Mouse (Mus musculus) colon, adult 2 months (tissue): Measurements from ENCODE around the gene Rasgef1a. TPM values are rescaled to one million over a fixed set of nuclear protein-coding genes. Genes with fewer than 3 reads are reported as not detected.

Experiments
- polyA plus RNA-seq: library from polyadenylated mRNA; depleted of rRNA; stranded (reverse); fragments of >200 nt; gene quantifications from 2 replicates; pipeline ENCODE4 v1.2.3, GENCODE M21; 2012; rRNA removed

Rasgef1a gene
- 0.38 and 0.61 TPM in 2 replicates for polyA plus RNA-seq

DNA sequence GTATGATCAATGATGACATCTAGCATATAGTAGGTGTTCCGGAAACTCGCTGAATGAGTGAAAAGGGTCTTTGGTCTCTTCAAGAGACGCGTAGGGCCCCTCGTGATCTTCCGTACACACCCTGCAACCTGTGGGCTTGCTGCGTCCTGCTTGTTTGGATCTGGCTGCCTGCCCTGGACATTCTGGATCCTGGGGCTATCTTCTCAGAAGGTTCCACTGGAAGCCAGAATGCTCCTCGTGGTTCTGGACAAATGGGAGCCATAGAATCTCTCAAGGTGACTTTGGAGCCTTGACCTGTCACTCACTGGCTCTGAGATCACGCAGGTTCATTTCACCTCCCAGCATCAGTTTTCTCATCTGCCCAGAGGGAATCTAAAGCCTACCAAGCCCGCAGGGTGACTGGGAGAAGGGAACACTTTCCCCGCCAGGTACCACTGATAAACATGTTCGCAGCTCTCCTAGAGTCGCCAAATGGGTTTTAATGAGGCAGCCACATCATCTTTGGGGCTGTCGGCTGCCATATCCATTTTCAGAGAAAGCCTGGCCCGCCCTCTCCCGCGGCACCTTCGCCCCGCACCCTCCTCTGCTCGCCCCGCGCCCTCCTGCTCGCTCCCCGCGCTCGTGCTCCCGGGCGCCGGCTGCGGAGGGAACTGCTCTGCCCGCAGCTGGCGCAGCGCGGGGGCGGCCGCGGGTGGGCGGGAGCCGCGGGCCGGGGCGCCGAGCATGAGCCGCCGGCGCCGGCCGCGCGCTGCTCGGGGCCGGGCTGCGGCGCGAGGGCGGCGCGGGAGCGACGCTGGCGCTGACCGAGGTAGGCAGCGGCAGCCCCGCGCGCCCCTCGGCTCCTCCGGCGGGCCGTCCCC is at the start of gene Rasgef1a:
Gene Rasgef1a, plus strand, starts transcription at position 683 of the 860 bp plus-strand sequence.

DNA sequence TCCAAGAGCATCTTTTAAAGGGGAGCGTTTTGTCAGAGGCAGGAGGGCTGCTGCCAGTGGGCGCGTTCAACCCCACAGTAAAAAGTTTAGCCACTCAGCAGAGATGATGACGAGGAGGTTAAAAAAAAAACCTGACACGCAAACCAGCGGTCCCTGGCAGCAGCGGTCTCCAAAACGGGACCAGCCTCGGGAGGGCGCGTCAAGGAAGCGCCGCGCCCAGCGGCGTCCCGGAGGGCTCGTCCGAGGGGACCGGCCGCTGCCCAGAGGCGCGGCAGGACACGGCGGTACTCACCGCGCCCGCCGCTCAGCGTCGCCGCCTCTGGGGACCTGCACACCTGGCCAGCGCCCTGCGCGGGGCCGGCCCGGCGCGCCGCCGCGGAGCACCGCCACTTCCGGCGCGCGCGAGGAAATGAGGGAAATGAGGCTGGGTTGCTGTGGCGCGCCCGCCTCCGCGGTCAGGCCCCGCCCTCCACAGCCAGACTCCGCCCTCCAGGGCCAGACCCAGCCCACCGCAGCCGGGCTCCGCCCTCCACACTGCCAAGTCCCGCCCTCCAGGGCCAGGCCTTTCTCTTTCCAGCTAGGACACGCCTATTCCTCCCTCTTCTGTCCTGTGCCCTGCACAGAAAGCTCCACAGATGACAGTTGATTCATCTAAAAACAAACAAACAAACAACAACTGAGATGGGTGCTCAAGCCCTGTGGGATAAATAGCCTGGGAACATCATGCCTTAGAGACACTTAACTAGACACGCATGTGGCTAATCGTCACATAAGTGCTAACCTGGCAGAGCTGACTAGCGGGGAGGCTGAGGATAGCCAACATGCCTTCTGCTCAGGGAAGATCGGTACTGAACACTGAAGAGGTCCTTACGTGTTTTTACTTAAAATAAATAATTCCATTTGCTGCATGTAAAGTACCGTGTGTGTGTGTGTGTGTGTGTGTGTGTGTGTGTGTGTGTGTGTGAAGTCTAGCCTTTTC is 127.8 kb downstream of the Rasgef1a start, which contains the start of gene Csgalnact2:
Gene Csgalnact2, minus strand, starts transcription at position 410 of the 979 bp plus-strand sequence.

Other genes with a start within 250 kb of the Rasgef1a start
- 24.5 and 29.7 TPM in 2 replicates for gene Zfp637, start 170.3 kb upstream of the Rasgef1a start, polyA plus RNA-seq
- 4.2 and 4.8 TPM in 2 replicates for gene Zfp239, start 149.3 kb upstream of the Rasgef1a start, polyA plus RNA-seq
- gene Hnrnpf, start 111.1 kb upstream of the Rasgef1a start, polyA plus RNA-seq = 95.0 and 104 TPM in 2 replicates
- gene Fxyd4, start 73.7 kb upstream of the Rasgef1a start, polyA plus RNA-seq = 42.7 and 58.6 TPM in 2 replicates
- 0.67 and 0.93 TPM in 2 replicates for gene Csgalnact2, start 127.7 kb downstream of the Rasgef1a start, polyA plus RNA-seq
- gene Ret, start 186.3 kb downstream of the Rasgef1a start, polyA plus RNA-seq = 7.3 and 8.1 TPM in 2 replicates